Mouse (Mus musculus): ENCODE results near the gene Zscan26. TPM values are rescaled to one million over a fixed set of nuclear protein-coding genes. Genes with fewer than 3 reads are reported as not detected.

Zscan26 gene
- polyA plus RNA-seq, 1 experiment from 2014 or later = 25.8 TPM

- Histone ChIP-seq H3K4me2 (ENCODE audit: low read depth, low read length) (peak within 1 kb of the TSS; percentile 74), H3K9me3 (replicated peaks; ENCODE audit: control insufficient read depth, low read length) (no peaks in the 10 kb centered on the region), H3K36me3 (ENCODE audit: control insufficient read depth, insufficient read depth) (peaks cover 22% of the 10 kb centered on the region), H3K9ac (ENCODE audit: low read length) (peak within 1 kb of the TSS; percentile 73), H3K27me3 (ENCODE audit: control insufficient read depth, insufficient read depth, low read length) (no peaks in the 10 kb centered on the region), H3K27ac (ENCODE audit: low read length) (peak within 1 kb of the TSS; percentile 86), H3K4me1 (ENCODE audit: control insufficient read depth, insufficient read depth, low read length) (peaks cover 5% of the 10 kb centered on the region; the same call in 1 of the 2 replicates), H3K4me3 (ENCODE audit: low read length) (peak within 1 kb of the TSS; percentile 57)
- ATAC-seq (replicated peaks; ENCODE audit: extremely low read depth, insufficient read depth, low FRiP score) = peak; percentile 86
- WGBS = under 1% methylated on average over 32 of the region's 32 CpGs
Measured at GRCm38 (mm10) chr13:21440503-21441206, 12.9 kb downstream of the Zscan26 start, which contains the start of gene Pgbd1. Gene Pgbd1 (minus strand): TSS chr13:21441058.

GRCm38 (mm10) chr13:21435476-21435875, 18.1 kb downstream of the Zscan26 start:
- Histone ChIP-seq H3K9me3 (replicated peaks; ENCODE audit: control insufficient read depth, low read length) (no peaks in the 10 kb centered on the region), H3K9ac (ENCODE audit: low read length) (no peak overlapping the region), H3K4me2 (ENCODE audit: low read depth, low read length) (no peak overlapping the region), H3K27ac (ENCODE audit: low read length) (0 out of 2 replicates have a peak overlapping the region, but pooled peaks have one; percentile 5), H3K27me3 (ENCODE audit: control insufficient read depth, insufficient read depth, low read length) (no peaks in the 10 kb centered on the region), H3K4me3 (ENCODE audit: low read length) (no peak overlapping the region), H3K4me1 (ENCODE audit: control insufficient read depth, insufficient read depth, low read length) (peaks cover 5% of the 10 kb centered on the region; the same call in 1 of the 2 replicates), H3K36me3 (ENCODE audit: control insufficient read depth, insufficient read depth) (no peaks in the 10 kb centered on the region)
- ATAC-seq (replicated peaks; ENCODE audit: extremely low read depth, insufficient read depth, low FRiP score) = no peak
- 66% methylated on average over 4 of the region's 4 CpGs for WGBS

GRCm38 (mm10) chr13:21427631-21428030, 25.9 kb downstream of the Zscan26 start:
- Histone ChIP-seq H3K4me3 (ENCODE audit: low read length) (no peak overlapping the region), H3K9ac (ENCODE audit: low read length) (no peak overlapping the region), H3K9me3 (replicated peaks; ENCODE audit: control insufficient read depth, low read length) (no peaks in the 10 kb centered on the region), H3K27me3 (ENCODE audit: control insufficient read depth, insufficient read depth, low read length) (no peaks in the 10 kb centered on the region), H3K4me1 (ENCODE audit: control insufficient read depth, insufficient read depth, low read length) (no peaks in the 10 kb centered on the region), H3K36me3 (ENCODE audit: control insufficient read depth, insufficient read depth) (no peaks in the 10 kb centered on the region), H3K4me2 (ENCODE audit: low read depth, low read length) (no peak overlapping the region), H3K27ac (ENCODE audit: low read length) (no peak overlapping the region)
- 92% methylated on average over 1 of the region's 1 CpGs for WGBS
- no peak for ATAC-seq (replicated peaks; ENCODE audit: extremely low read depth, insufficient read depth, low FRiP score)

DNA sequence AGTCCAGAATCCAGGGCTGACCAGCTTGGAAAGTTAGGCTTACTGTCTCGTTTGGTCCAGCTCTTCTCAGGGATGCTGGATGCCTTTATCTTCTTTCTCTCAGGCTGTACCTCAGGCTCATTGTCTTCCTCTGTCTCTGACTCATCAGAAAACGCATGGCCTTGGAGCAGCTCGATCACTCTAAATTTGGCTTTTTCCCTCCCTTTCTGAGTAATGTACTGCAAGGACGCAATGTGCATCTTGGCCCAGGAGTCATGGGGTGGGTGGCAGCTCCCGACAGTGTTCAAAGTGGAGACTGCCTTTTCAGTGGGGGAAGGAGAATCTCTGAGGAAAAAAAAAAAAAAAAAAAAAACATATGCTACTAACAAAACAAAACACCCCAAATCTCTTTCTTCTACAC, 30.2 kb downstream of the Zscan26 start:
- Histone ChIP-seq H3K9me3 (replicated peaks; ENCODE audit: control insufficient read depth, low read length) (no peaks in the 10 kb centered on the region), H3K4me1 (ENCODE audit: control insufficient read depth, insufficient read depth, low read length) (0 out of 2 replicates have a peak, but pooled peaks cover 3% of the 10 kb centered on the region), H3K36me3 (ENCODE audit: control insufficient read depth, insufficient read depth) (no peaks in the 10 kb centered on the region), H3K27ac (ENCODE audit: low read length) (no peak overlapping the region), H3K9ac (ENCODE audit: low read length) (no peak overlapping the region), H3K4me2 (ENCODE audit: low read depth, low read length) (no peak overlapping the region), H3K4me3 (ENCODE audit: low read length) (no peak overlapping the region), H3K27me3 (ENCODE audit: control insufficient read depth, insufficient read depth, low read length) (no peaks in the 10 kb centered on the region)
- WGBS = 56% methylated on average over 5 of the region's 5 CpGs
- no peak for ATAC-seq (replicated peaks; ENCODE audit: extremely low read depth, insufficient read depth, low FRiP score)

GRCm38 (mm10) chr13:21418865-21419264, 34.7 kb downstream of the Zscan26 start:
- no peaks in the 10 kb centered on the region for H3K36me3 ChIP-seq (ENCODE audit: control insufficient read depth, insufficient read depth)
- no peaks in the 10 kb centered on the region for H3K27me3 ChIP-seq (ENCODE audit: control insufficient read depth, insufficient read depth, low read length)
- no peak overlapping the region for H3K27ac ChIP-seq (ENCODE audit: low read length)
- no peak overlapping the region for H3K4me2 ChIP-seq (ENCODE audit: low read depth, low read length)
- no peak overlapping the region for H3K4me3 ChIP-seq (ENCODE audit: low read length)
- ATAC-seq (replicated peaks; ENCODE audit: extremely low read depth, insufficient read depth, low FRiP score) = no peak
- 29% methylated on average over 6 of the region's 6 CpGs for WGBS
- no peaks in the 10 kb centered on the region for H3K9me3 ChIP-seq (replicated peaks; ENCODE audit: control insufficient read depth, low read length)
- no peak overlapping the region for H3K9ac ChIP-seq (ENCODE audit: low read length)
- H3K4me1 ChIP-seq (ENCODE audit: control insufficient read depth, insufficient read depth, low read length) = peaks cover 13% of the 10 kb centered on the region

- Histone ChIP-seq H3K4me1 (ENCODE audit: control insufficient read depth, insufficient read depth, low read length) (peaks cover 13% of the 10 kb centered on the region), H3K4me3 (ENCODE audit: low read length) (no peak overlapping the region), H3K9ac (ENCODE audit: low read length) (no peak overlapping the region), H3K4me2 (ENCODE audit: low read depth, low read length) (no peak overlapping the region), H3K27me3 (ENCODE audit: control insufficient read depth, insufficient read depth, low read length) (no peaks in the 10 kb centered on the region), H3K36me3 (ENCODE audit: control insufficient read depth, insufficient read depth) (no peaks in the 10 kb centered on the region), H3K27ac (ENCODE audit: low read length) (no peak overlapping the region), H3K9me3 (replicated peaks; ENCODE audit: control insufficient read depth, low read length) (no peaks in the 10 kb centered on the region)
- ATAC-seq (replicated peaks; ENCODE audit: extremely low read depth, insufficient read depth, low FRiP score) = no peak
- WGBS = 77% methylated on average over 6 of the region's 6 CpGs
Measured at GRCm38 (mm10) chr13:21417298-21418010, 36.1 kb downstream of the Zscan26 start.

- WGBS = 86% methylated on average over 2 of the region's 2 CpGs
- no peaks in the 10 kb centered on the region for H3K27me3 ChIP-seq (ENCODE audit: control insufficient read depth, insufficient read depth, low read length)
- no peak overlapping the region for H3K4me2 ChIP-seq (ENCODE audit: low read depth, low read length)
- no peaks in the 10 kb centered on the region for H3K9me3 ChIP-seq (replicated peaks; ENCODE audit: control insufficient read depth, low read length)
- H3K27ac ChIP-seq (ENCODE audit: low read length) = no peak overlapping the region
- H3K36me3 ChIP-seq (ENCODE audit: control insufficient read depth, insufficient read depth) = no peaks in the 10 kb centered on the region
- peaks cover 13% of the 10 kb centered on the region for H3K4me1 ChIP-seq (ENCODE audit: control insufficient read depth, insufficient read depth, low read length)
- H3K9ac ChIP-seq (ENCODE audit: low read length) = no peak overlapping the region
- ATAC-seq (replicated peaks; ENCODE audit: extremely low read depth, insufficient read depth, low FRiP score) = no peak
- H3K4me3 ChIP-seq (ENCODE audit: low read length) = no peak overlapping the region
Measured at GRCm38 (mm10) chr13:21415750-21416149, 37.8 kb downstream of the Zscan26 start.

DNA sequence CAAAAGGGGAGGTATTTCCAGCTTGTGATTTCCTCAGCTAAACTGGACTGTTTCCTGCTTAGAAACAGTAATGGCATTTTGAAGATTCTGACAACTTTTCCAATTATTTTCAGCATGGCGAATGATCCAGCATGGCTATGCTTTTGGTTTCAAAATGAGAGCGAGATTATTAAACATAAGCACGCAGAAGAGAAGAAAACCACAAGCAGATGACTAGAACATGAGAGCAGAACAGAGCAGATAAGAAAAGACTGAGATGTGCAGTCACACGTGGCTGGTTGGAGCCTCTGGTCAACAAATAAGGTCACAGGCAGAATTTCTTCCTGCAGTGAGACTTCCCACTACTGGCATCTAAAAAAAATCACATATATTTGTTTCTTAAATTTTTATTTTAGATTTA, 38.3 kb downstream of the Zscan26 start:
- H3K27ac ChIP-seq (ENCODE audit: low read length) = peak overlapping the region; percentile 5; the same call in 1 of the 2 replicates
- no peak overlapping the region for H3K9ac ChIP-seq (ENCODE audit: low read length)
- H3K4me2 ChIP-seq (ENCODE audit: low read depth, low read length) = no peak overlapping the region; the same call in 1 of the 2 replicates
- H3K9me3 ChIP-seq (replicated peaks; ENCODE audit: control insufficient read depth, low read length) = no peaks in the 10 kb centered on the region
- ATAC-seq (replicated peaks; ENCODE audit: extremely low read depth, insufficient read depth, low FRiP score) = no peak
- H3K27me3 ChIP-seq (ENCODE audit: control insufficient read depth, insufficient read depth, low read length) = no peaks in the 10 kb centered on the region
- H3K4me1 ChIP-seq (ENCODE audit: control insufficient read depth, insufficient read depth, low read length) = peaks cover 13% of the 10 kb centered on the region
- H3K36me3 ChIP-seq (ENCODE audit: control insufficient read depth, insufficient read depth) = no peaks in the 10 kb centered on the region
- WGBS = 62% methylated on average over 4 of the region's 4 CpGs
- no peak overlapping the region for H3K4me3 ChIP-seq (ENCODE audit: low read length)
